Mouse (Mus musculus) kidney, adult 2 months (tissue): ENCODE data around the gene Myrfl. TPM values are rescaled to one million over a fixed set of nuclear protein-coding genes. Genes with fewer than 3 reads are reported as not detected.

ENCODE experiments used
- DNase-seq: peaks from one replicate; pipeline ENCODE4 v3.0.0; 2021
- H3K27ac ChIP-seq: fragments of 200-500 bp; 2 replicates; pipeline ENCODE4 v1.5.1; 2012; ENCODE audit warnings: low read depth, low read length, control low read depth, inconsistent platforms; ENCODE audit not compliant: insufficient read depth
- H3K27me3 ChIP-seq: fragments of 200-500 bp; replicated peaks from 2 replicates; pipeline ENCODE4 v1.6.1; 2012; ENCODE audit warnings: mild to moderate bottlenecking, moderate library complexity, low read length, inconsistent platforms; ENCODE audit not compliant: control insufficient read depth, insufficient read depth
- H3K36me3 ChIP-seq: fragments of 200-500 bp; 2 replicates; pipeline ENCODE4 v1.6.1; 2012; ENCODE audit warnings: mild to moderate bottlenecking, moderate library complexity, low read length, inconsistent platforms; ENCODE audit not compliant: control insufficient read depth, insufficient read depth
- H3K4me1 ChIP-seq: fragments of 200-500 bp; 2 replicates; pipeline ENCODE4 v1.6.1; 2011; ENCODE audit warnings: low read length; ENCODE audit not compliant: control insufficient read depth, insufficient read depth
- H3K4me3 ChIP-seq: fragments of 200-500 bp; 2 replicates; pipeline ENCODE4 v1.5.1; 2011; ENCODE audit warnings: mild to moderate bottlenecking, low read depth, low read length, control low read depth; ENCODE audit not compliant: insufficient read depth
- CTCF ChIP-seq: fragments of 200-500 bp; conservative IDR thresholded peaks from 2 replicates; pipeline ENCODE4 v1.5.1; 2011; ENCODE audit warnings: low read depth, mild to moderate bottlenecking, control low read depth, low read length, moderate library complexity, mixed read lengths; ENCODE audit not compliant: insufficient read depth, insufficient read length
- POLR2A ChIP-seq: fragments of 200-500 bp; IDR thresholded peaks from one replicate; pipeline ENCODE4 v1.6.1; 2011; ENCODE audit warnings: low read depth, low read length, control low read depth
- WGBS: fragments of 180-500 bp; shearing (Covaris S2); methylation state at CpG from one replicate; pipeline ENCODE4 v1.1.7; 2018; 5-methylcytosine and 5-hydroxymethylcytosine counted together
- polyA plus RNA-seq: library from polyadenylated mRNA; depleted of rRNA; stranded (reverse); fragments of >200 nt; gene quantifications from 2 replicates; pipeline ENCODE4 v1.2.3, GENCODE M21; 2012

Gene Myrfl
- polyA plus RNA-seq, 1 experiment, result 0.02 TPM

DNA sequence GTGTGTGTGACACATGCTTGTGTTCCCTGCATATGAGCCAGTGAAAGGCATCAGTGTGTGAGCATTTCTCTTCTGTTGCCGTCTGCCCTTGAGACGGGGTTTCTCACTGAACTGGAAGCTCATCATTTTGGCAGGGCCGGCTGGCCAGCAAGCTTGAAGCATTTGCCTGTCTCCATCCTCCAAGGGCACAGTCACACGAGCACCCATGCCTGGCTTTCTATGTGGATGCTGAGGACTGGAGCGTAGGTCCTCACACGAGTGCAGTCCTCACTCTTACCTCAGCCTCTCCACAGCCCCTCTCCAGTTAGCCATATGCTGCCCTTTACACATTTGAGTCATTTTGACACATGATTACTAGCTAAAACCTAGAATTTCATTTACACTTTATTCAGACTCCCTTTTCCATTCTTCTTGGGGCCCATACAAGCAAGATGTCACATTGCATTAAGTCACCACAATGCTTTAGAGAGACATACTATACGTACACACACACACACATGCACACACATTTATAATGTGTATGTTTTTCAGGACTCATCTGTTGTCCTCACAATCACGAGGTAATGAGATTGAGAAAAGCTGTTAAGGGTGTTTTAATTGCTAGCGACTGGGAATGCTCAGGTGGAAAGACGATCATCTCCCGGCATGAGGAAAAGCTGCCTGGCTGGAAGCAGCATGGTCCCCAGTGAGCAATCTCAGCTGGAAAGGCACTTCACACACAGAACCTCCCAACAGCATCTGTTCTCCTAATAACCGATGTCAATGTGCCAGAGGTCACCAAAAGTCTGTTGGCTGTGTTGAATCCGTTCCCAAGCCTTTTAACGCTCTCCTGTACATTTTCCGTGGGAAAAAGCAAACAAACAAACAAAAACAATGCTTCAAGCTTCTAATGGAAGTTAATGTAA, 122.6 kb downstream of the Myrfl start:
- TF ChIP-seq CTCF (no peak), POLR2A (no peak)
- H3K27me3 ChIP-seq, result no peaks in the 10 kb centered on the region
- H3K27ac ChIP-seq, result no peak overlapping the region
- WGBS, result 60% methylated on average over 15 of the region's 15 CpGs
- H3K36me3 ChIP-seq, result no peaks in the 10 kb centered on the region
- DNase-seq, result no peak
- H3K4me1 ChIP-seq, result no peaks in the 10 kb centered on the region; the same call in 1 of the 2 replicates
- H3K4me3 ChIP-seq, result no peak overlapping the region

DNA sequence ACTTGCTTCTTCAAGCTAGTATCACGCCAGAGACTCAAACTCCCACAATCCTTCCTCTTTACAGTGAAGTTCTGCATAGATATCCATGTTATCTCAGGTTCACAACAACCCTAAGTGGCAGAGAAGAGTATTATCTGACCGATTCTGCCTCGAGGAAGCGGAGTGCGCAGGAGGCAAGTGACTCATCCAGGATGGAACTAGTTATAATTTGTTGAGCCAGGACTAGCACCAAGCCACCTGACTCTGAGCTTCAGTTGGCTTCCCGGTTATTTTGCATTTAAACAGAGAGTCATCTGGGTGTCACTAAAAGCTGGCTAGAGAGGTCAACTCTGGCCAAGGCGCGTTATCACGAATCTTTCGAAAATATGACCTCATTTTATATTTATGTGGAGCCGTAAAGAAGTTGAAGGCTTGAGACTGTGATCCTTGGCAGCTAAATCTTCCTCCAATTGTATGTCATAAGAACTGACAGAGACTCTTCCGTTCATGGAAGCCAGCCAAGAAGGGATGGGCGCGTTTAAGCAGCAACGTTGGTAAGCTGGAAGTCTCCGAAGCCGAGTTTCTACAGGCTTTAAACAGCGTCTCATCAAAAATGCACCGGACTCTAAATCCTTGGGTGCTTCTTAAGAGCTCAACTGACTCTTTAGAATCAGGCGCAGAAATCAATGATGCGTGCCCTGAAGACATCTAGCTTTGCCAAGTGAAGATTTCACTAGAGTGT, 125.3 kb downstream of the Myrfl start:
- TF ChIP-seq POLR2A, result no peak
- no peak for TF ChIP-seq CTCF
- Histone ChIP-seq H3K4me1 (no peaks in the 10 kb centered on the region; the same call in 1 of the 2 replicates), H3K27ac (peak overlapping the region; percentile 71; the same call in 1 of the 2 replicates), H3K36me3 (no peaks in the 10 kb centered on the region), H3K27me3 (no peaks in the 10 kb centered on the region), H3K4me3 (0 out of 2 replicates have a peak overlapping the region, but pooled peaks have one; percentile 1)
- DNase-seq, result peak; percentile 89
- WGBS, result 38% methylated on average over 21 of the region's 21 CpGs

DNA sequence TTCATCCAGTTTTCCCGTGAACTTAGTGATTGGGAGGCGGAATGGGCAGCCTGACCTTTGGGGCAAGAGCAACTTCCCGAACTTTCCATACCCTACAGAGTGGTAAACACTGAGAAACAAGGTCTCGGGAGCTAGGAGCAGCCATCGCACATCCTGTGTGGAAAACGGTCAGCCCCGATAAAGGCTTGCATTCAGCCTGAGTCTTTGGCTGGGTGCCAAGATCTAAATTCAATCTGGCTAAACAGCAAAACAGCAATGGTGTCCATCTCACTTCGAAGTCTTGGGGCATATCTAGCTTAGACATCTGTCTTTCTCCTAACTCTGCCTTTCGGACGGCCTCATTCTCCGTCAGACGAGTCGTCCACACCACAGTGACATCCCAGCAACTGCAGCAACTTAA, 128.1 kb downstream of the Myrfl start:
- Histone ChIP-seq H3K4me1 (no peaks in the 10 kb centered on the region; the same call in 1 of the 2 replicates), H3K27me3 (no peaks in the 10 kb centered on the region), H3K36me3 (no peaks in the 10 kb centered on the region), H3K4me3 (no peak overlapping the region), H3K27ac (no peak overlapping the region)
- DNase-seq, result peak; percentile 44
- 52% methylated on average over 13 of the region's 13 CpGs for WGBS
- no peak for TF ChIP-seq POLR2A
- no peak for TF ChIP-seq CTCF

DNA sequence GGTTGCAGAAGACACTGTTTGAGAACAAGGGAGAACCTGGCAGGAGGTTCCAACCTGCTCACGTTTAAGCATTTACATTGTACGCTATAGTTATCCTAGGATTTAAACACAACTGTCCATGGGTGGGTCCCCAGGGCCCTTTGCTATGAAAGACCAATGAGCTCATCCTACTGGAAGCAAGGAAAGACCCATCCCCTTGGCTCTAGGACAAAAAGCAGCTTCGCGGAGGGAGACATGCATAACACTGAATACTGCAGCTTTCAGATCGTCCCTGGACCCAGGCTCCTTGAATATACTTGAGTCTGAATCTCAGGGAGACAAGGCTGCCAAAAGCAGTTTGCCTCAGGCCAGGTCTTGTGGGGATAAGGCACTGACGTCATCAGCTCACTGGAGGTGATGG, 130.2 kb downstream of the Myrfl start:
- H3K27me3 ChIP-seq, result no peaks in the 10 kb centered on the region
- H3K27ac ChIP-seq, result no peak overlapping the region
- TF ChIP-seq CTCF, result no peak
- TF ChIP-seq POLR2A, result no peak
- H3K36me3 ChIP-seq, result no peaks in the 10 kb centered on the region
- no peaks in the 10 kb centered on the region for H3K4me1 ChIP-seq
- WGBS, result 83% methylated on average over 6 of the region's 6 CpGs
- no peak overlapping the region for H3K4me3 ChIP-seq
- no peak for DNase-seq

DNA sequence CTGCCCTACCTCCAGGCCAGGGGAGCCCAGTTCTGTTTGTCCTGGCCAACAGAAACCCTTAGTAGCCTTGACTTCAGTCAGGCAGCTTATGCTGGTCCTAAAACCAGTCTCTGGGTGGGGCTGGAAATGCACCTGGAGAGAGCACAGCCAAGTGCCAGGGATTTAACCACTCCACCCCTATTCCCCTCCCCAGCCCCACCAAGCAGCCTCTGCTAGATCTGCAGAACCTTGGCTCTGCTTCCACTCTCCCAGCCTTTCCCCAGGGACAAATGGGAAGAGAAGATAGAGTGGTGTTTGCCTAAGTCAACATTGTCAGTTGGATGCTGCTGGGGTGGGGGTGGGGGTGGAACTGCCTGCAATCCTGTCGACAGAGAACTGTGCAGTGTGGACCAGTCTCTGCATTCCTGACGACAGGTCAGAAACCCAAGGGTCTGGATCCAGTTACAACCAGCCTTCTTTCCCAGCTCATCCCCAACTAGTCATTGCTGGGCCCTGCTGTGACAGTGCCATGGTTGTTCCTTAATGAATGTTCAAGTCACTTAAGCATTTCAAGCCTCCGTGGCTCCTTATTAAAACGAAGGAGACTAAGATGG, 135.1 kb downstream of the Myrfl start:
- H3K27ac ChIP-seq, result no peak overlapping the region
- H3K4me3 ChIP-seq, result no peak overlapping the region
- TF ChIP-seq POLR2A (no peak), CTCF (no peak)
- H3K4me1 ChIP-seq, result no peaks in the 10 kb centered on the region
- no peaks in the 10 kb centered on the region for H3K27me3 ChIP-seq
- no peaks in the 10 kb centered on the region for H3K36me3 ChIP-seq
- WGBS, result 47% methylated on average over 4 of the region's 4 CpGs
- no peak for DNase-seq

DNA sequence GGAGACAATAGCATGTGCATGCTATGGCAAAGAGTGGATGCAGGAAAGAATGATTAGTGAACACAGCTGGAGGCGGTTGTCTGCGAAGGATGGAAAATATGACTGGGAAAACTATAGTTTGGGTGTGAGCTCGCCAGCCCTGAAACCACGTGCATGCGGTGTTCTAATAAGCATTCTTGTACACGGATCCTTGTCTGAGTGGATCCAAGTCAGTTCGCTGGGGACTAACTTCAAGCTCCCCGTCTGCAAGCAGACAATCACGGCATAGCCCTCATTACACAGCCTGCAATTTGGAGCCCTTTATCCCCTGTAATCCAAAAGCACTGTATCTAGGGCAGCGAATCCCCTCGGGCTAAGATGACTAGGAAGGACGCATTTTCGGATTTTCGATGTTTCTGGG, 136.2 kb downstream of the Myrfl start:
- H3K4me1 ChIP-seq, result no peaks in the 10 kb centered on the region
- H3K27ac ChIP-seq, result no peak overlapping the region
- H3K27me3 ChIP-seq, result no peaks in the 10 kb centered on the region
- WGBS, result 80% methylated on average over 14 of the region's 14 CpGs
- no peak for DNase-seq
- no peaks in the 10 kb centered on the region for H3K36me3 ChIP-seq
- no peak overlapping the region for H3K4me3 ChIP-seq
- TF ChIP-seq CTCF (no peak), POLR2A (no peak)
